ENCODE assay signal across 8 mouse cellular contexts in the genomic region with DNA sequence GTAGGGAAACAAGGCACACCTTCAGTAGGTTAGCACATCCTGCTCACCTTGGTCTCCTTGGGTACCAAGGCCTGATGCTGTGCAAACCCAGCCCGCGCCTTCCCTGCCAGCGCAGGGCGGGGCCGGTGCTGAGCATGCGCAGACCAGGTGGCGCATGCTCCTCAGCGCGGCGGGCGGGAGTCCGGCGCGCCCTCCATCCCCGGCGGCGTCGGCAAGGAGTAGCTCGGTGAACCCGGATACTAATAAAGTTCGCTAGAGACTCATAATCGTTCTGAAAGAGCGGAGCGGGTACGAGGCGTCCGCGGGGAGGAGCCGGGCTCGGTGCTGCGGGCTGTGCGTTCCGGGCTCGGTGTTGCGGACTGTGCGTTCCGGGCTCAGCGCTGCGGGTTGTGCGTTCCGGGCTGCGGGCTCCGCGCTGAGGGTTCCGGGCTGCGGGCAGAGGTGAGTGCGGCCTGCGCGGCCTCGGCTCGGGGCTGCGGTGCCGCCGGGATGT. TPM values are rescaled to one million over a fixed set of nuclear protein-coding genes. Genes with fewer than 3 reads are reported as not detected.
DNase-seq lines count a peak whose midpoint lies in the region; ATAC-seq and TF ChIP-seq lines count a peak whose summit lies in the region.

A gene (plus strand): TSS at position 155 of the 493 bp plus-strand sequence.

- WGBS in bone marrow, adult 2 months: under 1% methylated on average over 54 of the region's 54 CpGs
- 0% methylated on average over 35 of the region's 54 CpGs for WGBS in embryonic facial prominence, embryonic 14.5 days
- WGBS in limb, embryonic 12.5 days: under 1% methylated on average over 54 of the region's 54 CpGs
- WGBS in midbrain, embryonic 14.5 days: under 1% methylated on average over 54 of the region's 54 CpGs

- ATAC-seq in embryonic facial prominence, embryonic 14.5 days (ENCODE audit: low read depth): peak; percentile 97
- ATAC-seq in limb, embryonic 12.5 days (ENCODE audit: insufficient number of reproducible peaks, insufficient read depth, low FRiP score, low TSS enrichment, low read depth): peak; percentile 94
- peak; percentile 96 for ATAC-seq in midbrain, embryonic 14.5 days (ENCODE audit: low FRiP score, low TSS enrichment)

- TF ChIP-seq POLR2A in bone marrow, adult 2 months (IDR thresholded peaks at IDR 0.05; ENCODE audit: borderline replicate concordance, control insufficient read depth, low read depth, low read length): peak; percentile 23; the same call in 1 of the 2 replicates

- no peaks in the 10 kb centered on the region for H3K9me3 ChIP-seq in embryonic facial prominence, embryonic 14.5 days (ENCODE audit: control insufficient read depth, low read length)
- H3K9me3 ChIP-seq in limb, embryonic 12.5 days: no peaks in the 10 kb centered on the region
- no peaks in the 10 kb centered on the region for H3K9me3 ChIP-seq in midbrain, embryonic 14.5 days (ENCODE audit: control insufficient read depth, low read length)

- peak within 1 kb of the TSS; percentile 73 for H3K4me3 ChIP-seq in bone marrow, adult 2 months (replicated peaks; ENCODE audit: control insufficient read depth, low read depth, low read length)
- peak within 1 kb of the TSS; percentile 76 for H3K4me3 ChIP-seq in embryonic facial prominence, embryonic 14.5 days (ENCODE audit: low read depth, low read length)
- peak within 1 kb of the TSS; percentile 86 for H3K4me3 ChIP-seq in limb, embryonic 12.5 days (replicated peaks)
- peak within 1 kb of the TSS; percentile 83 for H3K4me3 ChIP-seq in midbrain, embryonic 14.5 days (replicated peaks; ENCODE audit: low read depth, low read length)

- H3K27me3 ChIP-seq in embryonic facial prominence, embryonic 14.5 days (replicated peaks; ENCODE audit: control insufficient read depth, insufficient read depth, low read length): no peaks in the 10 kb centered on the region
- no peaks in the 10 kb centered on the region for H3K27me3 ChIP-seq in limb, embryonic 12.5 days
- no peaks in the 10 kb centered on the region for H3K27me3 ChIP-seq in midbrain, embryonic 14.5 days (ENCODE audit: control insufficient read depth, insufficient read depth, low read length)

- H3K27ac ChIP-seq in bone marrow, adult 2 months (ENCODE audit: control insufficient read depth, insufficient read depth, low read depth, low read length, poor library complexity): peak within 1 kb of the TSS; percentile 76
- peak within 1 kb of the TSS; percentile 89 for H3K27ac ChIP-seq in embryonic facial prominence, embryonic 14.5 days (replicated peaks; ENCODE audit: low read depth, low read length)
- H3K27ac ChIP-seq in limb, embryonic 12.5 days: peak within 1 kb of the TSS; percentile 97
- H3K27ac ChIP-seq in midbrain, embryonic 14.5 days (replicated peaks; ENCODE audit: low read depth, low read length): peak within 1 kb of the TSS; percentile 94

- peak within 1 kb of the TSS; percentile 54 for H3K4me2 ChIP-seq in embryonic facial prominence, embryonic 14.5 days (ENCODE audit: low read depth, low read length)
- H3K4me2 ChIP-seq in limb, embryonic 12.5 days: peak within 1 kb of the TSS; percentile 55
- H3K4me2 ChIP-seq in midbrain, embryonic 14.5 days (ENCODE audit: low read length): peak within 1 kb of the TSS; percentile 61

- peak; percentile 92 for DNase-seq in A20 (ENCODE audit: low read depth, low spot score)
- peak; percentile 93 for DNase-seq in embryonic facial prominence, embryonic 14.5 days (ENCODE audit: low spot score)
- peak; percentile 74 for DNase-seq in heart, adult 8-10 months (ENCODE audit: low spot score)
- peak; percentile 72 to 76 for DNase-seq in kidney, adult 8-10 months
- peak; percentile 95 for DNase-seq in midbrain, embryonic 14.5 days
- peak; percentile 58 to 76 for DNase-seq in spleen, adult 18-20 months

- peak within 1 kb of the TSS; percentile 87 for H3K9ac ChIP-seq in embryonic facial prominence, embryonic 14.5 days (ENCODE audit: low read depth, low read length)
- peak within 1 kb of the TSS; percentile 92 for H3K9ac ChIP-seq in limb, embryonic 12.5 days (replicated peaks)
- peak within 1 kb of the TSS; percentile 86 for H3K9ac ChIP-seq in midbrain, embryonic 14.5 days (replicated peaks; ENCODE audit: low read length)

- H3K4me1 ChIP-seq in bone marrow, adult 2 months (ENCODE audit: control insufficient read depth, insufficient read depth, low read length): no peaks in the 10 kb centered on the region
- H3K4me1 ChIP-seq in embryonic facial prominence, embryonic 14.5 days (ENCODE audit: control insufficient read depth, insufficient read depth, low read length): peaks cover 8% of the 10 kb centered on the region
- H3K4me1 ChIP-seq in limb, embryonic 12.5 days (replicated peaks): peaks cover 10% of the 10 kb centered on the region
- H3K4me1 ChIP-seq in midbrain, embryonic 14.5 days (ENCODE audit: control insufficient read depth, insufficient read depth, low read length): peaks cover 16% of the 10 kb centered on the region

- no peak for TF ChIP-seq CTCF in bone marrow, adult 2 months (IDR thresholded peaks at IDR 0.05; ENCODE audit: control insufficient read depth, insufficient read depth, low read length)

- H3K36me3 ChIP-seq in embryonic facial prominence, embryonic 14.5 days (ENCODE audit: control insufficient read depth, insufficient read depth, low read length): peaks cover 30% of the 10 kb centered on the region
- H3K36me3 ChIP-seq in limb, embryonic 12.5 days: peaks cover 31% of the 10 kb centered on the region
- H3K36me3 ChIP-seq in midbrain, embryonic 14.5 days (ENCODE audit: control insufficient read depth, insufficient read depth, low read length): peaks cover 15% of the 10 kb centered on the region

RNA-seq across cellular contexts. Expression of the gene that starts here (rescaled TPM):
- 4.7 and 6.8 TPM in 2 replicates for polyA plus RNA-seq in bone marrow, adult 2 months (2011; ENCODE audit: insufficient read depth, insufficient read length, low replicate concordance, missing spikeins)
- 21.3 and 24.5 TPM in 2 replicates for polyA plus RNA-seq in embryonic facial prominence, embryonic 14.5 days (2014; fragmentation: Nextera tagmentation; extraction: Ambion mirVana)
- total RNA-seq in heart, adult 8-10 months (2022): 10 to 100 TPM in 1 of 4 experiments, 1 to 10 TPM in 3; 6.2 to 10.6 (median 6.8) TPM
- polyA plus RNA-seq in limb, embryonic 12.5 days (2016; fragmentation: Nextera tagmentation; extraction: Ambion mirVana): 36.5 and 37.0 TPM in 2 replicates
- 24.6 and 29.9 TPM in 2 replicates for polyA plus RNA-seq in midbrain, embryonic 14.5 days (2014; fragmentation: Nextera tagmentation; extraction: Ambion mirVana)

Comparison
In these comparisons a context has a peak if more than half of its experiments do, and no peak if none do; other contexts are left out.
1. Peak in every context shown above with its lines: DNase-seq, ATAC-seq, H3K4me3 ChIP-seq and H3K27ac ChIP-seq.